Mouse (Mus musculus): ENCODE data around the gene Ankrd65. TPM values are rescaled to one million over a fixed set of nuclear protein-coding genes. Genes with fewer than 3 reads are reported as not detected.

The Ankrd65 gene
- polyA plus RNA-seq, 1 experiment from 2014 or later, result not detected

DNA sequence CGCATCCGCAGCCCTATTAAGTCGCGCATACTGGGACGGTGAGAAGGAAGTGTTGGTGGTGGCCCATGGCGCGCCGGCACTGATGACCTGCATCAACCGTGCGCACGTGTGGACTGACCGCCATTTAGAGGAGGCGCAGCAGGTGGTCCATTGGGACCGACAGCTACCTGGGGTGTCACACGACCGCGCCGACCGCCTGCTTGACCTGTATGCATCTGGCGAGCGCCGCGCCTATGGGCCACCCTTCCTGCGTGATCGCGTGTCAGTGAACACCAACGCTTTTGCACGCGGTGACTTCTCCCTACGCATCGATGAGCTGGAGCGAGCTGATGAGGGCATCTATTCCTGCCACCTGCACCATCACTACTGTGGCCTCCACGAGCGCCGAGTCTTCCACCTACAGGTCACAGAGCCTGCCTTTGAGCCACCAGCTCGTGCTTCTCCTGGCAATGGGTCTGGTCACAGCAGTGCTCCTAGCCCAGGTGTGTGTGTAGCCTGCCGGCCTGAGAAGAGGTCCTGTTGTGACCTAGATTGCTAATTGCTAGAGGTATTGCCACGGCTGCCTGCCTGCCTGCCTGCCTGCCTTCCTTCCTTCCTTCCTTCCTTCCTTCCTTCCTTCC, 51.5 kb downstream of the Ankrd65 start:
- 39% methylated on average over 38 of the region's 38 CpGs for WGBS
- H3K9ac ChIP-seq, result no peak overlapping the region

GRCm38 (mm10) chr4:155843231-155843630, 53.0 kb downstream of the Ankrd65 start:
- Histone ChIP-seq H3K9me3 (replicated peaks) (no peaks in the 10 kb centered on the region), H3K9ac (no peak overlapping the region), H3K36me3 (ENCODE audit: poor library complexity, severe bottlenecking) (no peaks in the 10 kb centered on the region), H3K4me2 (no peak overlapping the region), H3K27me3 (peaks cover 15% of the 10 kb centered on the region), H3K27ac (no peak overlapping the region), H3K4me3 (no peak overlapping the region), H3K4me1 (peaks cover 37% of the 10 kb centered on the region)
- 93% methylated on average over 5 of the region's 5 CpGs for WGBS
- ATAC-seq, result no peak

More for the DNA sequence above, 51.5 kb downstream of the Ankrd65 start:
- Histone ChIP-seq H3K27me3 (peaks cover 15% of the 10 kb centered on the region), H3K4me2 (peak overlapping the region; percentile 62), H3K36me3 (ENCODE audit: poor library complexity, severe bottlenecking) (no peaks in the 10 kb centered on the region), H3K4me1 (peaks cover 30% of the 10 kb centered on the region), H3K27ac (no peak overlapping the region), H3K4me3 (peak overlapping the region; percentile 36; the same call in 1 of the 2 replicates), H3K9me3 (replicated peaks) (no peaks in the 10 kb centered on the region)
- no peak for ATAC-seq

DNA sequence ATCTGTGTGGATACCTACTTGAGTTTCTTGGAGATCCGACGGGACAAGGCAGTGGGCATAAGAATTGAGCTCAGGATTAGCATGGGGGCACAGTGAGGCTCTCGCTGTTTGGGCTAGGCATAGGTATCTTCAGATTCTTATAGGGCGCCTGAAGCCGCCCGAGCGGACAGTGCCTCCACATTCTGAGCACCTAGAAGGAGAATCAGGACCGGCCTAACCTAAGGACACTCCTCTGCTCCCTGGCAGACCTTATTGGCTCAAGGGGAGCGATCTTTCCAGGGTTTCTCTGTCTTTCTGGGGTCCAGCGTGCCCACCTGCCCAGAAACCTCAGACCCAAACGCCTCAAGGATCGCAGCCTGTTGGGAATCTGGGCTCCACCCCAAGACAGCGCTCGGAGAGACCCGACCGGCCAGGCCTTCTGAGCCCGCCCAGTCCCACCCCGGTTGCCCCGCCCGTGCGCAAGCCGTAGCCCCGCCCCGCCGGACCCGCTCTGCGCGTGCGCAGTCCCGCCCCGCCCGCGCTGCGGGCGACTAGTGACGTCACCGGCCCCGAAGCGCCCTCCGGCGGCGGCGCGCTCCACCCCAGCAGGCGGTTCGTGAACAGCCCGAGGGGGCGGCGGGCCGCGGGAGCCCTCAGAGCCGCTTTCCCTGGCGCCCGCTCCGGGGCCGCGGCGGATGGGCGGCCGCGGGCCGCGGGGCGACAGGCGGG, 56.8 kb downstream of the Ankrd65 start, which contains the start of gene Dvl1:
Gene Dvl1 (plus strand): TSS at position 532 of the 708 bp plus-strand sequence.
- Histone ChIP-seq H3K27me3 (0 out of 2 replicates have a peak, but pooled peaks cover 3% of the 10 kb centered on the region), H3K4me3 (peak within 1 kb of the TSS; percentile 93), H3K27ac (peak within 1 kb of the TSS; percentile 54), H3K4me1 (peaks cover 42% of the 10 kb centered on the region), H3K9ac (peak within 1 kb of the TSS; percentile 94), H3K4me2 (peak within 1 kb of the TSS; percentile 96), H3K9me3 (replicated peaks) (no peaks in the 10 kb centered on the region), H3K36me3 (ENCODE audit: poor library complexity, severe bottlenecking) (no peaks in the 10 kb centered on the region)
- WGBS, result 3% methylated on average over 48 of the region's 65 CpGs
- ATAC-seq, result peak; percentile 90

- Histone ChIP-seq H3K27me3 (no peaks in the 10 kb centered on the region), H3K9me3 (replicated peaks) (no peaks in the 10 kb centered on the region), H3K27ac (peak overlapping the region; percentile 40), H3K4me1 (peaks cover 46% of the 10 kb centered on the region), H3K9ac (peak overlapping the region; percentile 94), H3K4me3 (peak overlapping the region; percentile 93), H3K36me3 (ENCODE audit: poor library complexity, severe bottlenecking) (no peaks in the 10 kb centered on the region), H3K4me2 (peak overlapping the region; percentile 96)
- ATAC-seq, result peak; percentile 16
- 1% methylated on average over 68 of the region's 69 CpGs for WGBS
These were observed 57.5 kb downstream of the Ankrd65 start for GRCm38 (mm10) chr4:155847591-155848352.

- Histone ChIP-seq H3K9me3 (replicated peaks) (no peaks in the 10 kb centered on the region), H3K27ac (no peak overlapping the region), H3K36me3 (ENCODE audit: poor library complexity, severe bottlenecking) (peaks cover 5% of the 10 kb centered on the region; the same call in 1 of the 2 replicates), H3K4me3 (peak overlapping the region; percentile 93), H3K9ac (peak overlapping the region; percentile 94), H3K4me1 (peaks cover 46% of the 10 kb centered on the region), H3K4me2 (peak overlapping the region; percentile 96), H3K27me3 (no peaks in the 10 kb centered on the region)
- ATAC-seq, result no peak
- WGBS, result 65% methylated on average over 7 of the region's 7 CpGs
These were observed 58.3 kb downstream of the Ankrd65 start for GRCm38 (mm10) chr4:155848434-155849095.

Small RNA genes lying within 50 kb of the gene (microRNA-seq; reads per million reads assigned to microRNA genes)
- not detected for gene Gm27743

Other genes with a start within 250 kb of the Ankrd65 start
- gene Nadk, start 228.1 kb upstream of the Ankrd65 start, polyA plus RNA-seq (2015; fragmentation: Nextera tagmentation; extraction: Ambion mirVana), result 88.7 and 91.9 TPM in 2 replicates
- 10.6 and 10.7 TPM in 2 replicates for gene Slc35e2, start 189.0 kb upstream of the Ankrd65 start, polyA plus RNA-seq (2015; fragmentation: Nextera tagmentation; extraction: Ambion mirVana)
- 75.5 and 77.9 TPM in 2 replicates for gene Cdk11b, start 165.6 kb upstream of the Ankrd65 start, polyA plus RNA-seq (2015; fragmentation: Nextera tagmentation; extraction: Ambion mirVana)
- not detected in 2 replicates for gene Gm10563, start 145.0 kb upstream of the Ankrd65 start, polyA plus RNA-seq (2015; fragmentation: Nextera tagmentation; extraction: Ambion mirVana)
- gene Mmp23, start 137.1 kb upstream of the Ankrd65 start, polyA plus RNA-seq (2015; fragmentation: Nextera tagmentation; extraction: Ambion mirVana), result 1.6 and 2.1 TPM in 2 replicates
- 29.8 and 35.2 TPM in 2 replicates for gene Mib2, start 121.2 kb upstream of the Ankrd65 start, polyA plus RNA-seq (2015; fragmentation: Nextera tagmentation; extraction: Ambion mirVana)
- 1.9 and 2.3 TPM in 2 replicates for gene Fndc10, start 96.1 kb upstream of the Ankrd65 start, polyA plus RNA-seq (2015; fragmentation: Nextera tagmentation; extraction: Ambion mirVana)
- 160 and 162 TPM in 2 replicates for gene Ssu72, start 85.6 kb upstream of the Ankrd65 start, polyA plus RNA-seq (2015; fragmentation: Nextera tagmentation; extraction: Ambion mirVana)
- 1.9 and 2.4 TPM in 2 replicates for gene Tmem240, start 55.6 kb upstream of the Ankrd65 start, polyA plus RNA-seq (2015; fragmentation: Nextera tagmentation; extraction: Ambion mirVana)
- 79.2 and 93.3 TPM in 2 replicates for gene Atad3a, start 29.3 kb upstream of the Ankrd65 start, polyA plus RNA-seq (2015; fragmentation: Nextera tagmentation; extraction: Ambion mirVana)
- 15.1 and 15.3 TPM in 2 replicates for gene Vwa1, start 15.7 kb upstream of the Ankrd65 start, polyA plus RNA-seq (2015; fragmentation: Nextera tagmentation; extraction: Ambion mirVana)
- 0.20 and 0.45 TPM in 2 replicates for gene Tmem88b, start 4.6 kb upstream of the Ankrd65 start, polyA plus RNA-seq (2015; fragmentation: Nextera tagmentation; extraction: Ambion mirVana)
- 251 and 266 TPM in 2 replicates for gene Mrpl20, start 12.4 kb downstream of the Ankrd65 start, polyA plus RNA-seq (2015; fragmentation: Nextera tagmentation; extraction: Ambion mirVana)
- 166 and 179 TPM in 2 replicates for gene Ccnl2, start 22.1 kb downstream of the Ankrd65 start, polyA plus RNA-seq (2015; fragmentation: Nextera tagmentation; extraction: Ambion mirVana)
- gene Aurkaip1, start 40.8 kb downstream of the Ankrd65 start, polyA plus RNA-seq (2015; fragmentation: Nextera tagmentation; extraction: Ambion mirVana), result 147 and 151 TPM in 2 replicates
- 15.6 and 17.1 TPM in 2 replicates for gene Mxra8, start 49.2 kb downstream of the Ankrd65 start, polyA plus RNA-seq (2015; fragmentation: Nextera tagmentation; extraction: Ambion mirVana)
- 7.2 and 7.6 TPM in 2 replicates for gene Dvl1, start 57.0 kb downstream of the Ankrd65 start, polyA plus RNA-seq (2015; fragmentation: Nextera tagmentation; extraction: Ambion mirVana)
- gene Tas1r3, start 72.9 kb downstream of the Ankrd65 start, polyA plus RNA-seq (2015; fragmentation: Nextera tagmentation; extraction: Ambion mirVana), result 0.58 and 0.72 TPM in 2 replicates
- 19.1 and 22.3 TPM in 2 replicates for gene Cptp, start 79.0 kb downstream of the Ankrd65 start, polyA plus RNA-seq (2015; fragmentation: Nextera tagmentation; extraction: Ambion mirVana)
- gene Ints11, start 79.1 kb downstream of the Ankrd65 start, polyA plus RNA-seq (2015; fragmentation: Nextera tagmentation; extraction: Ambion mirVana), result 96.2 and 106 TPM in 2 replicates
- 46.5 and 54.2 TPM in 2 replicates for gene Pusl1, start 101.3 kb downstream of the Ankrd65 start, polyA plus RNA-seq (2015; fragmentation: Nextera tagmentation; extraction: Ambion mirVana)
- 51.0 and 56.7 TPM in 2 replicates for gene Acap3, start 101.4 kb downstream of the Ankrd65 start, polyA plus RNA-seq (2015; fragmentation: Nextera tagmentation; extraction: Ambion mirVana)
- gene Ube2j2, start 153.4 kb downstream of the Ankrd65 start, polyA plus RNA-seq (2015; fragmentation: Nextera tagmentation; extraction: Ambion mirVana), result 131 and 136 TPM in 2 replicates
- gene C1qtnf12, start 171.9 kb downstream of the Ankrd65 start, polyA plus RNA-seq (2015; fragmentation: Nextera tagmentation; extraction: Ambion mirVana), result 7.0 and 10.1 TPM in 2 replicates
- 21.0 and 21.8 TPM in 2 replicates for gene B3galt6, start 202.2 kb downstream of the Ankrd65 start, polyA plus RNA-seq (2015; fragmentation: Nextera tagmentation; extraction: Ambion mirVana)
- 113 and 118 TPM in 2 replicates for gene Sdf4, start 202.4 kb downstream of the Ankrd65 start, polyA plus RNA-seq (2015; fragmentation: Nextera tagmentation; extraction: Ambion mirVana)
- gene Tnfrsf4, start 223.4 kb downstream of the Ankrd65 start, polyA plus RNA-seq (2015; fragmentation: Nextera tagmentation; extraction: Ambion mirVana), result 0.63 and 1.1 TPM in 2 replicates
- gene Tnfrsf18, start 235.7 kb downstream of the Ankrd65 start, polyA plus RNA-seq (2015; fragmentation: Nextera tagmentation; extraction: Ambion mirVana), result 0.83 and 0.98 TPM in 2 replicates